Mouse (Mus musculus) cerebellum, postnatal 25 days (tissue): Measurements from ENCODE around the gene Slc37a3.
"Not testable (repeated sequence)": the region's sequence is repeated elsewhere in the genome, so short reads cannot be mapped to it uniquely, and the experiment has no call there.

Source experiments
- DNase-seq, 2 experiments: peaks; one replicate each; pipeline ENCODE4 v3.0.0; 2021; ENCODE audit warnings: mixed read lengths in 2 of 2

Slc37a3 gene

DNA sequence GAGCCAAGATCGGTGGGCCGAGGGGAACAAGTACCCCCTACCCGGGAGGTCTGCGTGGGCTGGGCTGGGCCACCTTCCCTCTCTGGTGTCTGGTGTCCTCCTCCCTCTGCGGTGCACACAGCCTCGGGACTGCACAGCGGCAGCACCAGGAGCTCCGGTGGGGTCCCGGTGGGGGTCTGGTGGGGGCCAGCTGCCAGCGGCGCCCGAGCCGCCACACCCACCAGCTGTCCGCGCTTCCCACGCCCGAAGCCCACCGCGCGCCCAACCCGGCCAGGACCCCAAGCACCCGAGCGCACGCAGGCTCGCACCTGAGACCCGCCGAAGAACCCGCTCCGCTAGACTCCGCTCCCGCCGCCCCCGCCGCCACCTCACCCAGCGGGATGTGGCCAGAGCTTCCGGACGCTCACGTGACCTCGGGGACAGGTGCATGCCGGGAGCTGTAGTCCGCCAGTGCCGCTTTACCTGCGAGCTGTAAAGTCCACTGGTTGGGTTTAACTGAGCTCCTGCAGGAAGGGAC is at the start of gene Slc37a3:
TSS of gene Slc37a3 (minus strand) at position 365 of the 517 bp plus-strand sequence.
- DNase-seq, result peak; percentile 91 to 96

DNA sequence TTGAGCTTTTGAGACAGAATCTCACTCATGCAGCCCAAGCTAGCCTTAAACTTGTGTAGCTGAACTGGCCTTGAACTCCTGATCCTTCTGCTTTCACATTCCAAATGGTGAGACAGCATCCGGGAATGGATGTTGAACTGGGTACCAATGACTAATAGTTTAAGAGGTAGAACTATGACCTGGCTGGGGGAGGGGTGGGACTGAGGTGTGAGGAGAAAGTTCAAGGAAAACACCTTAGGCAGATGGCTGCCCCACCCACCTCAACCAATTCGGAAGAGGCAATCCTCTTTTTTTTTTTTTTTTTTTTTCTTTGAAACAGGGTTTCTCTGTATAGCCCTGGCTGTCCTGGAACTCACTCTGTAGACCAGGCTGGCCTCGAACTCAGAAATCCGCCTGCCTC is 49.2 kb upstream of the Slc37a3 start:
- DNase-seq, result no peak

DNA sequence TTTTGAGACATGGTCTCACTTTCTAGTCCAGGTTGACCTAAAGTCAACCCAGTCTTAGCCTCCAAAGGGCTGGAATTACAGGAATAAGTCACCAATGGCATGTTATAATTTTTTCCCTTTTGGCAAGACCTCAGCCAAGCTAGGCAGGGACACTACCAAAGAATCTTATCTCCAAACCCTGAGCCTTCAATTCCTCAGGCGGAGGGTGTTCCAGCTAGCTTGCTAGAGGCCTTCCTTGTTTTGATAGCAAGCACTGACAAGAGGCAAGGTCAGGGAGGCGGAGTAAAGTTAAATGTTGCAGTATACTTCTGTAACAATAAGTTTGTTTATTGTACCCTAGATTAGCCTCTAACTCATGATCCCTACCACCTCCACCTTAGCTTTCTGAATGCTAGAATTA is 47.7 kb upstream of the Slc37a3 start:
- DNase-seq, result no peak

DNA sequence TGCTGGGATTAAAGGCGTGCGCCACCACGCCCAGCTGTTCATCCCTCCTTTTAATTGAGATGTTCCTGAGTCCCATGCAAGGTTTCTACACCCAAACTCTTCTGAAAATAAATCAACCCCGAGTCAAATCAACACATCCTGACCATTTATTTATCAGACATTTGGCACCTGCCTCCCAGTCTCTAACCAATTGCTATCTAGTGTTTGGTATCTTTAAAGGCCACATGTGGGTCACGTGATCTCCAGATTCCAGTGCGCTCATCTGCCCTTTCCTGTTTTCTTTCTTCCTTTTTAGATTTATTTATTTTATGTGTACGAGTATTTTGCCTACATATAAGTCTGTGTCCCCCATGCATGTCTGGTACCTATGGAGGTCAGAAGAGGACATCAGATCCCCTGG is 46.2 kb upstream of the Slc37a3 start:
- DNase-seq, result no peak

DNA sequence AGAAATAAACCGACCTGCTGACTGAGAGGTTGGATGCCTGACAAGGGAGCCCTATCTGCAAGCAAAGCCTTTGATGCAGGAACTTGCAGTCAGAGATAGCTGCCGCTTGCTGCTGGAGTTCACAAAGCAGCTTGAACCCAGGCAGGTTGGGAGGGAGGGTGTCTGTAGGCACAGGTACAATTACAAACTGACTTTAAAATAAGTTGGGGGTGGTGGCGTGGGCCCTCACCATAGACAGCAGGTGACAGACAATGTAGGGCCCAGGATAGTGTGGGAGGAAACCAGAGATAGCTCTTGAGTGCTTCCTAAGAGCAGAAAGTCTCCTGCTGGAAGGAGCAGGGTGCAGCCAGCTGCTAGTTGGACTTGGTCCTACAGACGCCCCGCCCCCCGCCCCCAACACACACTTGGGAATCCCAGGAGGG is 45.7 kb upstream of the Slc37a3 start:
- DNase-seq, result no peak

DNA sequence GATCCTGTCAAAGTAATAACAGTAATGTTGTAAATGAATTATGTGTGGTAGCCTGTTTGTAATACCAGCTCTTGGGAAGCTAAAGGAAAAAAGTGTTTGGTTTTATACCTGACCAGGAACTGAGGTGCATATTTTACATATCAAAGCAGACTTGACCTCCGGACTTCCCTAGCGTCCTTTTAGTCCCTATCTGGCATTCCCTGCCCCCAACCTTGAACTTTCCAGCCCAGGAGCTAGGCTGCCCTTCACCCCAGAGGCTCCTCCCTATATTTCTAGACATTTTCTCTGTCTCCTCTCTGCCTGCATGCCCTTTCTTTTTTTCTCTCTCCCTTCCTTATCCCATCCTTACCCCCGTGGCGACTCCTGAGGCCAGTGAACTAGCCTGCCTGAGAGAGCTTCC is 43.4 kb upstream of the Slc37a3 start:
- no peak for DNase-seq

DNA sequence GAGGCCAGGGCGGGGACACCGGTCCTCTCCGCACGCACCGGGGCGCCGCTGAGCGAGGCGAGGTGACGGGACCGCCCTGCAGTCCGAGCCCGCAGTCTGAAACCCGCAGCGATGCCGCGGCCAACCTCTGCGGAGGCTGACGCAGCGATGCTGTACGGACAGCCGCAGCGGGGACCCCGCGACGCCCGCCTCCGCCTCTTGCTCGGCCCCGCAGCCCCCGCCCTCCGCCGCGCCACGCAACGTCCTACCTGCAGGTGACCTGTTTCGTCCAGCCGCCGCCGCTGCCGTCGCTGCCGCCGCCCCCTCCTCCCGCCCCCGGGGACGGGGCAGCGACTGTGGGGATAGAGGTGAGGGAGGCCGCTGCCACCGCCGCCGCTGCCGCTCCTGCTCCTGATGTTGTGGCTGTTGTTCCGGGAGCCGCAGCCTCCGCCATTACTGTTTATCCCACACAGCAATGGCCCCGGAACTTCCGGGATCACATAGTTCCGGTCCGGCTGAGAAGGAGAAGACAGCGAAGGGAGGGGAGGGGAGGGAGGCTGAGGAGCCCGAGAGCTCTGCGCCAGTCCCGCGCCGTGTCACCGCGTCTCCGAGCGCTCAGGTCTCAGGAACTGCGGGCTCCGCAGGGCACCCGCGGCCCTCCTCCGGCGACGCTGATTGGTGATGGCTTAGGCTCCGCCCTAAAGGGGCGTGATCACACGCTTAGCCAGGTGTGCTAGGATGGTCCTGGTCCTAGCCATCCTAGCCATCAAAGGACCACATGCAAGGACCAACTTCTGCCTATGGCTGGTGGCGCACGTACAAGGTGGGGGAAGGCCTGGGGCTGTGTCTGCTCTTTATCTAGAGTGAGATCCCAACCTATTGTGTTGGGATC is 42.6 kb upstream of the Slc37a3 start, which contains the start of gene Mkrn1:
TSS of gene Mkrn1 (minus strand) at position 612 of the 871 bp plus-strand sequence.
- DNase-seq, result peak; percentile 94 to 96

DNA sequence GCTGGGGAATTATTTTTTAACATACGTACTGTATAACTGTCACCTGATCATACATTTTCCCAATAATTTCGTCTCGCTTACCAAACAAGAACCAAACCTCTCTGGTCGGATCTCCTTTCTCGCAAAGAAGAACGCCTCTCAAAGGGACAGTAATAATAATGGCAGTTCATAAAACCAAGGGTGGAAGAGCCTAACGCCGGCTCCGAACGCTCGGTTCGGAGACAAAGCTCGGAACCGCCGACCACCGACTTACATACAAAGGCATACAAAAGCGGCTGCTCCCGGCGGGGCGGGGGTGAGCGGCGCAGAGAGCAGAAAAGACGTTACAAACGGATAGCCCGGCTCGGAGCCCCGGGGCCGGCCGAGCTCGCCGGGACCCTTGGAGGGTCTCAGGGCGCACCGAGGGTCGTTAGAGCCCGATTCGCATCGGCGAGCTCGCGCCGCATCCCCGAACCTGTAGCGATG is 41.9 kb upstream of the Slc37a3 start:
- DNase-seq, result no peak

DNA sequence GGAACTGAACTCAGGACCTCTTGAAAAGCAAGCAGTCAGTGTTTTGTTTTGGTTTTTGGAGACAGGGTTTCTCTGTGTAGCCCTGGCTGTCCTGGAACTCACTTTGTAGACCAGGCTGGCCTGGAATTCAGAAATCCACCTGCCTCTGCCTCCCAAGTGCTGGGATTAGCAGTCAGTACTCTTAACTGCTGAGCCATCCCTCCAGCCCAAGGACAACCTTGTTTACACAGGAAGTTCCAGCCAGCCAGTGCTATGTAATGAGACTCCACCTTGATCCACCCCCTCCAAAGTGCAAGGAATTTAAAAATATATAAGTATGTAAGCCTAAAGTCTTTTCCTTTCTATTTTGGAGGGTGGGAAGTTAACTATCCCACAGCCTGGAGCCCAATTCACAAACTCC is 39.2 kb upstream of the Slc37a3 start:
- DNase-seq, result not testable (repeated sequence)

DNA sequence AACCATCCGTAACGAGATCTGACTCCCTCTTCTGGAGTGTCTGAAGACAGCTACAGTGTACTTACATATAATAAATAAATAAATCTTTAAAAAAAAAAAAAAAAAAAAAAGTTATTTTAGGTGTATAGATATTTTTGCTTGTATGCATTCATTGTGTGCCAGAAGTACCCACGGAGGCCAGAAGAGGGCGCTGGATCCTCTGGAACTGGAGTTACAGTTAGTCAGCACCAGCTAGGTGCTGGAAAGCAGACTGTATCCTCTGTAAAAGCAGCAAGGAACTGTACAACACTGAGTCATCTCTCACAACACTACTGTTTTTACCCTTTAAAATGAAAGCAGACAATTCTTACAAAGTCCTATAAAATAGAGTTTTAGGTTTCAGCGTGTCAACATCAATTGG is 38.3 kb upstream of the Slc37a3 start:
- peak; percentile 71 to 86 for DNase-seq

DNA sequence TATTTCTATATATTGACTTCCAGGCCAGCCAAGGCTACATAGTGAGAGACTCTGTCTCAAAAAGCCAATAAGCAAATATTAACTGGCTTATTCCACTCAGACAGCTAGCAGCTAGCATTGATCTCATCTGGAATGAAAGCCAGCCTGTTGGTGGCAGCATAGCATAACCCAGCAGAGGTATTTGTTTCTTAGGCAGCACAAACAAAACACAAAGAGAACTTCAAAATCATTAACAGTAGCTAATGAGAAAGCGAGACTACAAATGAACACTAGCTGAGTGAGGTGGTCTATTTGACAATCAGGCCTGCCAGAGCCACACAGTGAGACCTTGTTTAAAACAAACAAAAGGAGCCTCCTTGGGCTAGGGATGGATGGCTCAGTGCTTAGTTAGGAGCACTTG is 36.6 kb upstream of the Slc37a3 start:
- DNase-seq, result no peak

DNA sequence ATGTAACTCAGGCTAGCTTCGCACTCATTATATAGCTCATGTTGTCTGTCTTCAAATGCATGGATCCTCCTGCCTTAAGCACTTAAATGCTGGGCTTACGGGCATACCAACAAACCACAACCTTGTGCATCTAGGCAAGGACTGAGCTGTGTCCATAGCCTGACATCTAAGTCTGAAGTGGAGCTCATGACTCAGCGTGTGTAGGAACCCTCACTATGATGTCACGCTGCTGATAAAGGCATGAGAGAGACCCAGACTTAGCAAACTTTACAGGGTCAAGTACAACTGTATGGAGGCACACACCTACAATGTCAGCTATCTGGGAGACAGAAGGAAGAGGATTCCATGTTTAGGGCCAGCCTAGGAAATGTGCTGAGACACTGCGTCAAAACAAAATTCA is 29.0 kb upstream of the Slc37a3 start:
- no peak for DNase-seq

DNA sequence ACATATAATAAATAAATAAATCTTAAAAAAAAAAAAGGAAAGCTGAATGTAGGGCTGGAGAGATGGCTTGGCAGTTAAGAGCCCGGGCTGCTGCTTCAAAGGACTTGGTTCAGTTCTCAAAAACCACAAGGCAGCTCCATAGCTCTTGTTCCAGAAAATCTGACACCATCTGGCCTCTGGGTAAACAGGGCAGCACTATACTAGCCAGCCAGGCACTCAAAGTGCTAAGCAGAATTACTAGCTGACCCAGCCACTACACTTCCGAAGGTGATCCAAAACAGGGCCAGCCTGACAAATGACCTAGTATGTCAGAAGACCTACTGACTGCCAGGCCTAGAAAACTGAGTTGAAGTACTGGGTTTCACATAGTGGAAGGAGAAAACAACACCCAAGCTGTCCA is 25.7 kb upstream of the Slc37a3 start:
- peak; percentile 40 to 43 for DNase-seq

DNA sequence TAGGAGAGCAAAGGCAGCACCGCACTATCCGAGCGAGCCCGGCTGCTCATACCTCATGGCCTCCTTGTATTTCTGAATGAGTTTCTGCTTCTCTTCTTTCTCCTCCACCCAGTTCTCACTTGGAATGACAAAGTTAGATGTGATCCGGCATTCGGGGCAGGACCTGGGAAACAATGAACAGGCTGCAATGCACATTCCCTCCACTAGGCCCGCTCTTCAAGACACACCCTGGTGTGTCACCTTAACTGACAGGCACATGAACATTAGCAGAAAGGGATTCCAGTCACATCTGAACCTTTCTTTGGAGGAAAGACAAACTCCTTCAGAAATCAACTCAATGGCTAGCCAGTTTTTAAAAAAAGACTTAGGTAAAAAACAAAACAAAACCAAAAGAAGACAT is 22.9 kb upstream of the Slc37a3 start:
- DNase-seq, result peak in 1 of 2 experiments; percentile 45

DNA sequence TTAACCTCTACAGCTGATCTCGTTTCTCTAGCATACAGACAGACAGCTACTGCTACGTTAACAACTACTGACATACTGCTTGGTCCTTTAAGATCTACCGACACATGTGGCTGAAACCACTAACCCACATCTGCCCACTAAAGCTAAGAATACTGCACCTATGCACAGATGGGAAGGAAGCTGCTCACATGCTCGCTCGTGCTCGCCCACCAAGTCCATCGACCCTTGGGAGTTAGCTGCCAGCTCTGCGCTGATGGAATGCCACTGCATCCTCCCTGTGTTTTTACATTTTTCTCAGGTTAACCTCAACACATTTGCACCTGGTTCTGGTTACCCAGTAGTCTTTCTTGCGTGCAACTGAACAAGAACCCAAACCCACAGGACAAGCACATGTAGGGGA is 20.9 kb upstream of the Slc37a3 start:
- no peak for DNase-seq

DNA sequence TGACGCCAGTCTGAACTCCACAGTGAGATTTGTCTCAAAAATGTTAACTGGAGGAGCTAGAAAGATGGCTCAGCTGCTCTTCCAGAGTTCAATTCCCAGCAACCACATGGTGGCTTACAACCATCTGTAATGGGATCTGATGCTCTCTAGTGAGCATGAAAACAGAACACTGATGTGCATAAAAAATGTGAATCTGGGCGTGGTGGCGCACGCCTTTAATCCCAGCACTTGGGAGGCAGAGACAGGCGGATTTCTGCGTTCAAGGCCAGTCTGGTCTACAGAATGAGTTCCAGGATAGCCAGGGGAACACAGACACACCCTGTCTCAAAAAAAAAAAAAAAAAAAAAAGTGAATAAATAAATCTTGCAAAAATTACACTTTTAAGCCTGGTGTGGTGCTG is 19.6 kb upstream of the Slc37a3 start:
- DNase-seq, result no peak

DNA sequence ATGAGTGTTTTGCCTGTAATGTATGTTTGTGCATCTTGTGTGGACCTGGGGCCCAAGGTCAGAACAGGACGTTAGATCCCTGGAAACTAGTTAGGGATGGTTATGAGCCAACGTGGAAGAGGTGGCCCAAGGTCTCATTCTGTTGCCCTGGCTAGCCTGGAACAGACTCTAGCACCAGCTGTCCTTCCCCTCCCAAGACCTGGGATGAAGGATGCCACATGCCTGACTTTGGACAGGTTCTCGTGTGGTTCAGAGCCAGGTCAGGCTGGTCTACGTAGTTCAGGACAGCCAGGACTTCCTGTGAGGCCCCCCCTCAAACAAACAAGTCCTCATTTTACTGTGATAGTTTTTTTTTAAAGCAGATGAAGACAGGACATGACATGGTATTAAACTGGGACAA is 18.4 kb upstream of the Slc37a3 start:
- peak; percentile 40 to 46 for DNase-seq

DNA sequence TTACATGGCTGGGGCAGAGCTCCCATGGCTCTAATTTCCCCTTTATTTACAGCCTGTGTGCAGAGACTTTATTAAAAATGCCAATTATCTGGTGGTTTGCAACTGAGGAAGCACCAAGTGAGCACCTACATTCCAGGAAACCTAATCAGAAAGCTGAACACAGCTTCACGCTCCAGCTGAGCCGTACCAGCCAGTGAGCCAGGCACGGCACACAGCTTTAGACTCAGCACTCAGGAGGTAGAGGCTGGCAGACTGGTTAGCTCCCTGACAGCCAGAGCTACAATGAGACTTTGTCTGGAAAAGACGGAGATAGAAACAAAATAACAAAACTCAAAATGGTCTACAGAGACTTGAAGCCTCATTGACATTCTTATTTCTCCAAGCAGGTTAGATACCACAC is 18.0 kb upstream of the Slc37a3 start:
- DNase-seq, result no peak

DNA sequence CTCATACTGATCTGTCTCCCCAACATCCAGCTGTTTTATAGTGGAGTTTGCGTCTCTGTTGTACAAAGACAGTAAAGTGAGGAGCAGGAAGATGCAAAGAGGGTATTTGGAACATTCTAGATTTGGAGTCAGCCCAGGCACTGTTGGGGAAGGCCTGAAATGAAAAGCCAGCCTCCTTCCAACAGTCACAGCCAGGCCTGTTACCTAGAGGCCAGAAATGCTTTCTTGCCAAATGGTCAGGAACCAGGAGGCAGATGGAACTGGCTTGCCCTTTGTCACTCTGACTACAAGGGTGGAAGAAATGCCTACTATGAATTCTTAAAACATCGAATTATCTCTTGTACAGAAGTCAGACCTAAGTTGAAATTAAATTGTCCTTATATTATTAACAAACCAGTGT is 12.5 kb upstream of the Slc37a3 start:
- peak in 1 of 2 experiments; percentile 60 for DNase-seq

DNA sequence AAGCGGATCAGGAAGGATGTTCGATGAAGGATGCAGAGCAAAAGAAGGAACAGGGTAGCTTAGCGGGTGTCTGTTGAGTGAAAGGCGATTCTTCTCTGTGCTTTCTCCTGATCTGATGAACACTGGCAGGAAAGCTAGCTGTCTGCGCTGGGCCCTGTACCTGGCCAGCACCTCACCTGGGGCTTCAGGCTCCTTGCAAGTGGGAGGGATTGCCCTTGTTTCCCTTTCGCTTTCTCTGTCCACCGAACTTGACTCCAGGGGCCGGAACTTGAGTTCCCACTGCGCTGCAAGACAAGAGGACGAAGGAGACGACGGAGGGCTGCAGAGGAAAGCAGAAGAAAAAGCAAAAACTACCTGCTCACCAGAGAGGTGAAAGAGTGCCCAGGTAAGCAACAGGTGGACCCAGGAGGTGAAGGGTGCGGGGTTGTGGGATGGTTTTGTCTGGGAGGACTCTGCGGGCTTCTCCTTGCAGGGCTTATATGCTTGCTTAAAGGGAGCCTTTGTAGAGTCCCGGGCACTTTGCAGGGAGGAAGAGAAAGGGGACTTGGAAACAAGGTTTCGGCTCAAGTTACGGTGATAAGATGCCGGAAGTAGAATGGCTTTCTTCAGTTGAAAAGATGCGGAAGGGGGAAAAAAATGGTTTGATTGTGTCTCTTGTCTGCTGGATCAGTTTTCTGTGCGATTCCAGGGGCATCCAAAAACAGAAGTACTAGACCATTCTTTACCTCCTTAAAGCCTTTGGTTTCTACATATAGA is 3.8 kb upstream of the Slc37a3 start, which contains the start of gene Rab19:
TSS of gene Rab19 (plus strand) at position 51 of the 756 bp plus-strand sequence.
- no peak for DNase-seq

DNA sequence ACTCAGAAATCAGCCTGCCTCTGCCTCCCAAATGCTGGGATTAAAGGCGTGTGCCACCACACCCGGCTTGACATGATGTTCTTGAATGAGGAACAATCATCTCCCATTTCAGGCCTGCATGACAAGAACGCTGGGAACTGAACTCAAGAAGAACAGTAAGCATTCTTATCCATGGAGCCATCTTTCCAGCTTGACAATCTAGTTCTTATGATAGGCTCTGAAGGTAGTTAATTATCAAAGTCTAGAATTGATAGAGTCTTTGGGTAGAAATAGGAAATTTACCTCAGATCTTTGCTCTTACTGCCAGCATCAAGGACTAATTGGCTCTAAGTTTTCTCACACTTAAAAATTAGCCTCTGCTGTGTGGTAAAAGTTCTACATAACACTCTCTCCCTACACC is 2.8 kb upstream of the Slc37a3 start:
- DNase-seq, result no peak

DNA sequence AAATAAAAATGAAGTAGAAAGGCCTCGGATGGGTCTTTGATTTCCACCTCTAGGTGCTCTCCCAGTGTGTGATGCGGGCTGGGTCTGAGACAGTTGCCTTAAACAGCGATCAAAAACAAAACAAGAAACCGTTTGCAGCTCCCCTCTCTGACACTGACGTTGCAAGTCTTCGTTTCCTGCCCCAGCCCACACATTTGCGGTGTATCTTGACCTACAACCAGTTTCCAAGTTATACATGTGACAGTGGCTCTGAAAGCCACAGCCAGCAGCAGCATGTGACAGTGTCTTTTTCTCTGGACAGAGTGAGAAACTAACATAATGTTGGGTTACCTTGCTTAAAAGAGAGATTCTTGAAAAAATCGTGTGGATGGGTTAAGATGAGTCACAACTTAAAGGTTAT is 2.3 kb upstream of the Slc37a3 start:
- DNase-seq, result no peak

DNA sequence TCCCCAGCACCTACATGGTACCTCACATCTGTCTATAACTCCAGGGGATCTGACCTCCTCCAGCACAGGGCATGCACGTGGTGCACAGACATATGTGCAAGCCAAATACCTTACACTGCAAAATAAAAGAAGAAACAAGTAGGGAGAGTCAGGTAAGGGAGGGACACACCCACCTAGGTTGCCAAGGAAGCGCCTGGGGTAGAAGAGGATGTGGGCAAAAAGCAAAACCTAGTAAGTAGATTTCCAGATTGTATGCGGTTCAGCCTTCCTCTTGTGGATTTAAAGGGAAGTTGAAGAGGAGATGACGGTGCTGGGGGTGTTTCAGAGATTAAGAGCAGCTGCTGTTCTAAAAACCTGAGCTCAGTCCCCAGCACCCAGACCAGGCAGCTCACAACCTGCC is 1.7 kb upstream of the Slc37a3 start:
- DNase-seq, result no peak
